ENCODE assay signal across 35 mouse cellular contexts in the genomic region with DNA sequence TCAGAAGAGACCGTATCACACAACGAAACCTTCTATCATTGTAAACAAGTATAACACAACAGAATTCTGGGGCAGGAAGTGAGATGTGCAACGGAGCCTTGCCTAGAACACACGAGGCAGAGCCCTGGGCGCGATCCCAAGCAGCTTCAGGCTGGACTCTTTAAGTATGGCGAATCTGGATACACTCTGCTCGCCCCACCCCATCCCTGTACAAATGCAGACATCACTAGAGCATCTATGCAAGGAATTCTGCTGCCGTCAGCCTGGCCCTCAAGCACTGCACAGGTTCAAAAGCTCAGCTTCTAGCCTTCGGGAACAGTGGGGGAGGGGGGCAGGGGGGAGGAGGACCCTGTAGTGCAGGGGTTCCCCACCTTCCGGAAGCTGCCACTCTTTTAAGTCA. TPM values are rescaled to one million over a fixed set of nuclear protein-coding genes. Genes with fewer than 3 reads are reported as not detected.
A peak's percentile ranks its signal among the peaks of the same experiment; 100 is the strongest.
DNase-seq lines count a peak whose midpoint lies in the region; ATAC-seq and TF ChIP-seq lines count a peak whose summit lies in the region.
"Had no signal": no experiment of that assay in that cellular context is flagged by ENCODE, and none has a peak within 500 bp of the region (broad histone marks: within the 10 kb centered on the region; RNA-seq: fewer than 3 reads in every experiment).

No protein-coding gene starts in this region.

- no peak overlapping the region for H3K4me2 ChIP-seq in liver, embryonic 13.5 days
- no peak overlapping the region for H3K4me2 ChIP-seq in liver, postnatal 0 days (ENCODE audit: low read depth, low read length)
- H3K4me2 ChIP-seq: embryonic facial prominence, embryonic 12.5 days; embryonic facial prominence, embryonic 15.5 days; heart, embryonic 13.5 days; hindbrain, embryonic 14.5 days had no signal

- no peak overlapping the region for H3K9ac ChIP-seq in liver, embryonic 13.5 days
- H3K9ac ChIP-seq in liver, postnatal 0 days (replicated peaks): no peak overlapping the region
- H3K9ac ChIP-seq in ES-E14 (ENCODE audit: insufficient read depth, low read depth, low read length, poor library complexity, severe bottlenecking): no peak overlapping the region
- H3K9ac ChIP-seq: embryonic facial prominence, embryonic 12.5 days; embryonic facial prominence, embryonic 15.5 days; forebrain, postnatal 0 days; heart, embryonic 13.5 days; hindbrain, embryonic 14.5 days had no signal

- ATAC-seq in liver, embryonic 13.5 days (ENCODE audit: low read depth): no peak
- ATAC-seq in liver, postnatal 0 days: no peak
- ATAC-seq: CD4-positive, CD25-positive, alpha-beta regulatory T cell, adult 4 months; forebrain, embryonic 14.5 days; forebrain, postnatal 0 days; hindbrain, postnatal 0 days; inflammation-experienced regulatory T-cells, adult 6 months had no signal

- no peaks in the 10 kb centered on the region for H3K27me3 ChIP-seq in liver, embryonic 13.5 days
- H3K27me3 ChIP-seq in liver, postnatal 0 days (ENCODE audit: insufficient read depth, low read length): no peaks in the 10 kb centered on the region
- H3K27me3 ChIP-seq: embryonic facial prominence, embryonic 12.5 days; embryonic facial prominence, embryonic 15.5 days; heart, embryonic 13.5 days had no signal

- in situ Hi-C loops in ES-E14 (cut with MboI; ENCODE audit: low sequenced_read_pairs in 2 of 2, unreplicated experiment in 2 of 2): no loop called here

- H3K4me1 ChIP-seq in liver, embryonic 13.5 days (replicated peaks): peaks cover 61% of the 10 kb centered on the region
- H3K4me1 ChIP-seq in liver, postnatal 0 days (ENCODE audit: insufficient read depth): peaks cover 7% of the 10 kb centered on the region
- H3K4me1 ChIP-seq in ES-E14 (ENCODE audit: control insufficient read depth in 2 of 2, insufficient read depth in 2 of 2, low read length in 2 of 2, poor library complexity in 1 of 2): peaks cover 2 to 4% of the 10 kb centered on the region in 2 experiments; a peak in 2 of 4 replicates
- H3K4me1 ChIP-seq: embryonic facial prominence, embryonic 15.5 days had no signal

- TF ChIP-seq EP300 in liver, postnatal 0 days (IDR thresholded peaks at IDR 0.05; ENCODE audit: low read depth): no peak

- H3K27ac ChIP-seq in liver, embryonic 13.5 days: peak overlapping the region; percentile 87
- no peak overlapping the region for H3K27ac ChIP-seq in liver, postnatal 0 days (ENCODE audit: low read depth)
- no peak overlapping the region for H3K27ac ChIP-seq in ES-E14 (ENCODE audit: insufficient read depth, low read depth, low read length, poor library complexity, severe bottlenecking)
- H3K27ac ChIP-seq: embryonic facial prominence, embryonic 12.5 days; embryonic facial prominence, embryonic 15.5 days; gastrocnemius, adult 2 months; heart, embryonic 13.5 days; hindbrain, embryonic 14.5 days; hindbrain, postnatal 0 days had no signal

- H3K4me3 ChIP-seq in liver, embryonic 13.5 days (replicated peaks): no peak overlapping the region
- no peak overlapping the region for H3K4me3 ChIP-seq in liver, postnatal 0 days (ENCODE audit: low read depth, low read length)
- no peak overlapping the region for H3K4me3 ChIP-seq in ES-E14 (ENCODE audit: insufficient read depth in 1 of 2, low read depth in 1 of 2, low read length in 2 of 2, poor library complexity in 1 of 2, severe bottlenecking in 1 of 2)
- H3K4me3 ChIP-seq: embryonic facial prominence, embryonic 12.5 days; embryonic facial prominence, embryonic 15.5 days; gastrocnemius, adult 2 months; heart, embryonic 13.5 days had no signal

- 87% methylated on average over 11 of the region's 11 CpGs for WGBS in liver, embryonic 13.5 days (ENCODE audit: insufficient replicate concordance)
- WGBS in liver, postnatal 0 days (ENCODE audit: insufficient replicate concordance): 88% methylated on average over 11 of the region's 11 CpGs

- no peak for TF ChIP-seq CTCF in liver, postnatal 0 days (IDR thresholded peaks at IDR 0.05; ENCODE audit: low read depth)

- H3K9me3 ChIP-seq in liver, embryonic 13.5 days (replicated peaks): no peaks in the 10 kb centered on the region
- H3K9me3 ChIP-seq in liver, postnatal 0 days (ENCODE audit: low read length): no peaks in the 10 kb centered on the region
- no peaks in the 10 kb centered on the region for H3K9me3 ChIP-seq in ES-E14 (ENCODE audit: control insufficient read depth, insufficient read depth, low read depth, low read length)
- H3K9me3 ChIP-seq: embryonic facial prominence, embryonic 12.5 days; embryonic facial prominence, embryonic 15.5 days; G1E; heart, embryonic 13.5 days had no signal

- peaks cover 84% of the 10 kb centered on the region for H3K36me3 ChIP-seq in liver, embryonic 13.5 days
- H3K36me3 ChIP-seq in liver, postnatal 0 days (replicated peaks; ENCODE audit: insufficient read depth, low read length): peaks cover 43% of the 10 kb centered on the region
- H3K36me3 ChIP-seq in ES-E14 (ENCODE audit: control insufficient read depth, insufficient read depth, low read length, poor library complexity, severe bottlenecking): peaks cover 23% of the 10 kb centered on the region

- DNase-seq in liver, embryonic 13.5 days: no peak
- no peak for DNase-seq in liver, postnatal 0 days
- DNase-seq in ES-E14 (ENCODE audit: low read depth, low spot score) (peak; percentile 8), ZHBTc4 (ENCODE audit: low read depth, low spot score) (peak; percentile 77), MN1 (ENCODE audit: low spot score) (no peak)
- no peak for DNase-seq in cerebellum, adult 8-10 months
- DNase-seq: adrenal gland, postnatal 10 days; adrenal gland, postnatal 36 days; cerebellum, adult 18-20 months; cerebellum, adult 9-11 months; cerebellum, postnatal 25 days; forebrain, postnatal 0 days; gastrocnemius, adult 2 months; gastrocnemius, postnatal 14 days; heart, adult 11 months; heart, postnatal 14 days; heart, postnatal 4 days had no signal

TF ChIP-seq in ES-E14, 5 proteins besides CTCF, POLR2A, EP300 and RAD21:
- TF ChIP-seq CHD2 (IDR thresholded peaks at IDR 0.05; ENCODE audit: low read depth, low read length): no peak

RNA-seq across cellular contexts. Expression of gene Higd1c, which starts 28.7 kb away (rescaled TPM):
- not detected in 2 replicates for polyA plus RNA-seq in liver, embryonic 13.5 days (2015; fragmentation: Nextera tagmentation; extraction: Ambion mirVana)
- polyA plus RNA-seq in liver, postnatal 0 days (2015; fragmentation: Nextera tagmentation; extraction: Ambion mirVana): not detected in 2 replicates
- not detected in 2 replicates for total RNA-seq in ES-E14 (2012; rRNA removed)
- total RNA-seq: adrenal gland, adult 18-20 months; adrenal gland, postnatal 36 days; common myeloid progenitor, adult 5-6 weeks; forebrain, postnatal 0 days; G1E; gastrocnemius, adult 2 months; gastrocnemius, postnatal 14 days; gastrocnemius, postnatal 4 days; heart, adult 8-10 months; heart, postnatal 14 days; heart, postnatal 4 days; hindbrain, postnatal 0 days had no signal
- polyA plus RNA-seq: C2C12; CD4-positive, CD25-positive, alpha-beta regulatory T cell, adult 4 months; embryonic facial prominence, embryonic 12.5 days; embryonic facial prominence, embryonic 15.5 days; forebrain, embryonic 11.5 days; forebrain, embryonic 14.5 days; forebrain, postnatal 0 days; frontal cortex, adult 2 months; G1E; heart, embryonic 13.5 days; heart, embryonic 16.5 days; hindbrain, embryonic 11.5 days; hindbrain, embryonic 14.5 days; hindbrain, postnatal 0 days; inflammation-experienced regulatory T-cells, adult 6 months had no signal

RNA-seq across cellular contexts. Expression of gene Gm5475, which starts 28.9 kb away (rescaled TPM):
- polyA plus RNA-seq in liver, embryonic 13.5 days (2015; fragmentation: Nextera tagmentation; extraction: Ambion mirVana): not detected in 2 replicates
- polyA plus RNA-seq in liver, postnatal 0 days (2015; fragmentation: Nextera tagmentation; extraction: Ambion mirVana): 0.04 TPM in 1 of 2 replicates, not detected in the other
- total RNA-seq in ES-E14 (2012; rRNA removed): 0.11 TPM in 1 of 2 replicates, not detected in the other
- total RNA-seq: adrenal gland, adult 18-20 months; adrenal gland, postnatal 36 days; common myeloid progenitor, adult 5-6 weeks; forebrain, postnatal 0 days; gastrocnemius, adult 2 months; gastrocnemius, postnatal 14 days; gastrocnemius, postnatal 4 days; heart, adult 8-10 months; heart, postnatal 14 days; heart, postnatal 4 days; hindbrain, postnatal 0 days had no signal
- polyA plus RNA-seq: CD4-positive, CD25-positive, alpha-beta regulatory T cell, adult 4 months; forebrain, embryonic 11.5 days; forebrain, embryonic 14.5 days; G1E; heart, embryonic 16.5 days; hindbrain, embryonic 11.5 days had no signal

RNA-seq across cellular contexts. Expression of gene Slc11a2, which starts 31.9 kb away (rescaled TPM):
- polyA plus RNA-seq in liver, embryonic 13.5 days (2015; fragmentation: Nextera tagmentation; extraction: Ambion mirVana): 46.8 and 57.1 TPM in 2 replicates
- polyA plus RNA-seq in liver, postnatal 0 days (2015; fragmentation: Nextera tagmentation; extraction: Ambion mirVana): 15.0 and 16.3 TPM in 2 replicates
- 59.8 and 67.1 TPM in 2 replicates for total RNA-seq in ES-E14 (2012; rRNA removed)

RNA-seq across cellular contexts. Expression of gene Mettl7a2, which starts 40.0 kb away (rescaled TPM):
- not detected in 2 replicates for polyA plus RNA-seq in liver, embryonic 13.5 days (2015; fragmentation: Nextera tagmentation; extraction: Ambion mirVana)
- not detected in 2 replicates for polyA plus RNA-seq in liver, postnatal 0 days (2015; fragmentation: Nextera tagmentation; extraction: Ambion mirVana)
- total RNA-seq in ES-E14 (2012; rRNA removed): 1.4 and 5.1 TPM in 2 replicates
- total RNA-seq: common myeloid progenitor, adult 5-6 weeks; forebrain, postnatal 0 days; hindbrain, postnatal 0 days had no signal
- polyA plus RNA-seq: C2C12; CD4-positive, CD25-positive, alpha-beta regulatory T cell, adult 4 months; embryonic facial prominence, embryonic 12.5 days; embryonic facial prominence, embryonic 15.5 days; forebrain, embryonic 11.5 days; forebrain, embryonic 14.5 days; forebrain, postnatal 0 days; frontal cortex, adult 2 months; heart, embryonic 13.5 days; heart, embryonic 16.5 days; hindbrain, embryonic 11.5 days; hindbrain, embryonic 14.5 days; hindbrain, postnatal 0 days; inflammation-experienced regulatory T-cells, adult 6 months had no signal

RNA-seq across cellular contexts. Expression of gene Methig1, which starts 40.1 kb away (rescaled TPM):
- polyA plus RNA-seq in liver, embryonic 13.5 days (2015; fragmentation: Nextera tagmentation; extraction: Ambion mirVana): not detected in 2 replicates
- polyA plus RNA-seq in liver, postnatal 0 days (2015; fragmentation: Nextera tagmentation; extraction: Ambion mirVana): 0.12 and 0.15 TPM in 2 replicates
- total RNA-seq in ES-E14 (2012; rRNA removed): 0.37 and 0.54 TPM in 2 replicates
- total RNA-seq: common myeloid progenitor, adult 5-6 weeks; forebrain, postnatal 0 days; G1E; gastrocnemius, adult 2 months; gastrocnemius, postnatal 14 days; gastrocnemius, postnatal 4 days; heart, postnatal 14 days; heart, postnatal 4 days had no signal
- polyA plus RNA-seq: C2C12; CD4-positive, CD25-positive, alpha-beta regulatory T cell, adult 4 months; embryonic facial prominence, embryonic 15.5 days; forebrain, embryonic 11.5 days; forebrain, embryonic 14.5 days; forebrain, postnatal 0 days; frontal cortex, adult 2 months; heart, embryonic 13.5 days; heart, embryonic 16.5 days; hindbrain, postnatal 0 days had no signal

Comparison
In these comparisons a context has a peak if more than half of its experiments do, and no peak if none do; other contexts are left out.
1. DNase-seq: peak in ES-E14 (single experiment) and ZHBTc4 (single experiment); none in liver, embryonic 13.5 days (single experiment), liver, postnatal 0 days (single experiment), cerebellum, adult 8-10 months (single experiment) and MN1 (single experiment).